Mouse (Mus musculus) limb, embryonic 13.5 days (tissue): ENCODE data around the gene Oxct1. TPM values are rescaled to one million over a fixed set of nuclear protein-coding genes. Genes with fewer than 3 reads are reported as not detected.

ENCODE experiments used
- ATAC-seq: fragments of 200-750 bp; cut with Nextera tagmentation; 2 replicates; pipeline ENCODE4 v1.8.0; 2017; ENCODE audit warnings: low read depth, moderate number of reproducible peaks, moderate TSS enrichment; ENCODE audit not compliant: low FRiP score
- H3K27ac ChIP-seq: fragments of 300-500 bp; sonication (generic); 2 replicates; pipeline ENCODE4 v1.5.1; 2015; ENCODE audit warnings: inconsistent platforms, mild to moderate bottlenecking, moderate library complexity
- H3K27me3 ChIP-seq: fragments of 300-500 bp; sonication (generic); 2 replicates; pipeline ENCODE4 v1.6.1; 2015; ENCODE audit warnings: mild to moderate bottlenecking, inconsistent platforms
- H3K36me3 ChIP-seq: fragments of 300-500 bp; sonication (generic); 2 replicates; pipeline ENCODE4 v1.6.1; 2015; ENCODE audit warnings: inconsistent platforms, mild to moderate bottlenecking, moderate library complexity
- H3K4me1 ChIP-seq: fragments of 300-500 bp; sonication (generic); 2 replicates; pipeline ENCODE4 v1.6.1; 2015; ENCODE audit warnings: inconsistent platforms
- H3K4me2 ChIP-seq: fragments of 300-500 bp; sonication (generic); replicated peaks from 2 replicates; pipeline ENCODE4 v1.6.1; 2015; ENCODE audit warnings: inconsistent platforms, mild to moderate bottlenecking, moderate library complexity
- H3K4me3 ChIP-seq: fragments of 300-500 bp; sonication (generic); 2 replicates; pipeline ENCODE4 v1.5.1; 2015; ENCODE audit warnings: moderate library complexity, mild to moderate bottlenecking, inconsistent platforms
- H3K9ac ChIP-seq: fragments of 300-500 bp; sonication (generic); 2 replicates; pipeline ENCODE4 v1.6.1; 2015; ENCODE audit warnings: mild to moderate bottlenecking, inconsistent platforms
- H3K9me3 ChIP-seq: fragments of 300-500 bp; sonication (generic); 2 replicates; pipeline ENCODE4 v1.6.1; 2016; ENCODE audit warnings: inconsistent platforms
- WGBS: fragments of 180-500 bp; shearing (Covaris S2); methylation state at CpG from one replicate; pipeline ENCODE4 v1.1.7; 2015; 5-methylcytosine and 5-hydroxymethylcytosine counted together
- polyA plus RNA-seq: library from polyadenylated mRNA; unstranded; fragments of >200 nt; fragmentation: Nextera tagmentation; extraction: Ambion mirVana; gene quantifications from 2 replicates; pipeline ENCODE4 v1.2.1, GENCODE M21; 2015

Oxct1 gene
- polyA plus RNA-seq, 1 experiment from 2014 or later, result 264 TPM

DNA sequence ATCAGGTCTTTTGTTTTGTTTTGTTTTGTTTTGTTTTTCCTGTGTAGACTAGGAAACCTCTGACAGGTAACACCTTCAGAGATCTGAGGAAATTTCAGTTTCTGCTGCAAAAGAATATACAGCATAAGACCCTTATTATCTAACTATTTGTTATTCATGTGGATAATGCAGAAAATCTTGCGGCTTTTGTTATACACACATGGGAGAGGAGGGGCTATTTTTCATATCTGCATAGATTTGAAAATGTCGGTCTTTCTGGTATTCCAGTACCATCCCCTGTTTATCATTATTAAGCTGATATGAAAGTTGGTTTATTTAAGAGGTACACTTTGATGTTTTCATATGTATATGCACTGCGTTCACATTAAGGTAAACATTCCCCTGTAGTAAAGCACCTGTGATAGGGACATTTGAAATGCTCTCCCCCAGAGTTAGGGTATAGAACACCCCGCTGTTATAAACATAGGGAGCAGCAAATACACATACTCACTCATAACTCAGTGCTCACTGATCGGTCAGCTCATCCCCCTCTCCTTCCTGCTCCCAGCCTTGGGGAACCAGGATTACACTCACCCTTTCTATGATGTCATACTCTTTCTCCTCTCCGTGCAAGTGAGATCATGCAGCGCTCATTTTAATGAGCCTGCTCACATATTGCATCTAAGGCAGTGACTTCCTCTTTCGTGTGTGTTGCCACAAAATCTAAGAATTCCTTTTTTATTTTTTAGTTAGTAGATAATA, 122.6 kb downstream of the Oxct1 start:
- ATAC-seq, result no peak
- H3K9me3 ChIP-seq, result no peaks in the 10 kb centered on the region

DNA sequence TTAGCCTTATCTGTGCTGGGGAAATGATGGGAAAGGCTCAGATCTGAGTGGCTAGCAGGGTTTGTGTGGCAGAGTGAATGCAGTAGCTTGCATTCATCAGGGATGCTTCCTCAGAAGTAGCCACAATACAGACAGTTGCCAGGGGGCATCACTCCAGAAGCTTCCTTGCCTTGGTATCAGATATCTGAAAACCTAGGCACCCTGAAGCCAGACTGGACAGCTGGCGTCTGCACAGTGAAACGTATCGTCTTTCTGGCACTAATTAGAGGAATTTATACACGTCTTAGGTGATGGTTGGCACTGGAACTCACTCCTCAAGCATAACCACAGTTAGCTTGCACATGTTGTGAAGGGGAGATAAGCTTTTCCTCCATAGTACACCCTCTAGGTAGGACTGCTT, 128.5 kb downstream of the Oxct1 start:
- no peak overlapping the region for H3K4me3 ChIP-seq
- no peaks in the 10 kb centered on the region for H3K9me3 ChIP-seq
- no peaks in the 10 kb centered on the region for H3K27me3 ChIP-seq
- H3K36me3 ChIP-seq, result peaks cover 33% of the 10 kb centered on the region
- H3K4me2 ChIP-seq, result no peak overlapping the region
- 63% methylated on average over 4 of the region's 4 CpGs for WGBS
- ATAC-seq, result no peak
- H3K27ac ChIP-seq, result no peak overlapping the region
- H3K9ac ChIP-seq, result no peak overlapping the region
- H3K4me1 ChIP-seq, result no peaks in the 10 kb centered on the region

More for the DNA sequence above, 122.6 kb downstream of the Oxct1 start:
- 91% methylated on average over 8 of the region's 8 CpGs for WGBS
- Histone ChIP-seq H3K9ac (no peak overlapping the region), H3K4me2 (no peak overlapping the region), H3K36me3 (peaks cover 40% of the 10 kb centered on the region), H3K4me1 (no peaks in the 10 kb centered on the region), H3K4me3 (no peak overlapping the region), H3K27me3 (no peaks in the 10 kb centered on the region), H3K27ac (no peak overlapping the region)

DNA sequence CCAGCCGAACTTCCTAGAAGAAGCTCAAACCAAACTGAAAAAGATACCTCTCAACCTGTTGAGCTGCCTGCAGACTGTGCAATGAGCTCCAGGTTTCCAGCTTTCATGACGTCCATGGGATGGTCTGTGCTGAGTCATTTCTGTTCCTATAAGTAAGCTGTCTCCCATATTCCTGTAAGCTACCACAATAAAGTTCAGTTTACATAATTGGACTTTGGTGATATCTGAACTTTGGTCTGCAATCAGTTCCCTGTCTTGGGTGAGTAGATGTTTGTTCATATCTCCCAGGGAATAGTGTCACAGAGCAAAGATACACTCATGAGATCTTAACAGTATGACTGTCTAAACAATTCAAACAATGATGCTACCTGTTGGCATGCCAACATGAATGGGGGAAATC, 141.8 kb downstream of the Oxct1 start:
- H3K4me1 ChIP-seq, result no peaks in the 10 kb centered on the region
- H3K9me3 ChIP-seq, result no peaks in the 10 kb centered on the region
- H3K27ac ChIP-seq, result no peak overlapping the region
- no peak for ATAC-seq
- no peak overlapping the region for H3K4me3 ChIP-seq
- H3K36me3 ChIP-seq, result no peaks in the 10 kb centered on the region
- WGBS, result 71% methylated on average over 2 of the region's 2 CpGs
- H3K4me2 ChIP-seq, result no peak overlapping the region
- no peak overlapping the region for H3K9ac ChIP-seq
- no peaks in the 10 kb centered on the region for H3K27me3 ChIP-seq

DNA sequence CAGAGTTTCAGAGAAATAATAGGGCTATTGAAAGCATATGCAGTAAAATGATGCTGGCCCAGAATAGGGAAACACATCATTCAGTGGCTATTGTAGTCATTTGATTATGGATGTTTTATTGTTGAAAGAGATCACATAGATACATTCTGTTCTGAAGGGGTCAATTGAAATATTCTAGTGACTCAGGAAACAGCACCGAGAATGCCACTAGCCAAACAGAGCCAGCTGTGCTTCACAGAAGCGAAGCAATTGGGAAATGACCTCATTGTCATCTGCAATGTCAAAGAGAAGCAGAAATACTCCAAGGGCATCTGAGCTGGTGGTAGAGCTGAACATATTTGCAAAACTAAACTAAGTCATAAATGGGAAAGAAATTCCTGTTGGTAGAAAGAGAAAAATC, 145.4 kb downstream of the Oxct1 start:
- no peak for ATAC-seq

DNA sequence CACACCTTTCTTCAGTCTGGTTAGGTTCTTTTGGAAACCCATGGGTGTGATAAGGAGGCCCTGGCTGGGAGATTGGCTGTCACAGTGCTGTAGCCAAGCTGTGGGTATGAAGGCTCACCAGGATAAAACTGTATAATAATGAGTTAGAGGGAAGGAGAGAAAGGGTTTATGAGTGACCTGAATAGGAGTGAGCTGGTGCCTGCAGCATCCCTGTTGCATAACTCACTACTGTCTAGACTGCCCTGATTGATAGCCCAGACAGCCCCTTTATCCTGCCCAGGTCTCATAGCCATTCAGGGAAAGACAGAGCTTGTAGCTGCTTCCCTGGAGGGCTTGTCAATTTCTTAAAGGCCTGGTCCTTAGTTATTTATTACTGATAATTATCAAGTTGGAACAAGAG, 171.7 kb downstream of the Oxct1 start:
- no peak overlapping the region for H3K9ac ChIP-seq
- H3K27me3 ChIP-seq, result no peaks in the 10 kb centered on the region
- H3K4me1 ChIP-seq, result no peaks in the 10 kb centered on the region
- H3K36me3 ChIP-seq, result no peaks in the 10 kb centered on the region
- no peaks in the 10 kb centered on the region for H3K9me3 ChIP-seq
- no peak overlapping the region for H3K4me2 ChIP-seq
- no peak overlapping the region for H3K4me3 ChIP-seq
- no peak for ATAC-seq
- H3K27ac ChIP-seq, result no peak overlapping the region

More for the DNA sequence above, 145.4 kb downstream of the Oxct1 start:
- Histone ChIP-seq H3K9ac (no peak overlapping the region), H3K27me3 (no peaks in the 10 kb centered on the region), H3K36me3 (no peaks in the 10 kb centered on the region), H3K4me3 (no peak overlapping the region), H3K9me3 (peaks cover 3% of the 10 kb centered on the region; the same call in 1 of the 2 replicates), H3K27ac (no peak overlapping the region), H3K4me1 (no peaks in the 10 kb centered on the region), H3K4me2 (no peak overlapping the region)
- 81% methylated on average over 2 of the region's 2 CpGs for WGBS

Other genes with a start within 250 kb of the Oxct1 start
- gene Fbxo4, start 46.8 kb upstream of the Oxct1 start, polyA plus RNA-seq, result 8.2 and 10.2 TPM in 2 replicates
- gene AW549877, start 30.6 kb upstream of the Oxct1 start, polyA plus RNA-seq, result 33.3 and 35.6 TPM in 2 replicates